Comparison of ENCODE assay signal across 14 mouse cellular contexts in genomic region chr2:169010271-169010670, GRCm38 (mm10). TPM values are rescaled to one million over a fixed set of nuclear protein-coding genes. Genes with fewer than 3 reads are reported as not detected.
DNase-seq lines count a peak whose midpoint lies in the region; ATAC-seq lines count a peak whose summit lies in the region.
"Had no signal": no experiment of that assay in that cellular context is flagged by ENCODE, and none has a peak within 500 bp of the region (broad histone marks: within the 10 kb centered on the region; RNA-seq: fewer than 3 reads in every experiment).

No protein-coding gene starts in this region.

- no peaks in the 10 kb centered on the region for H3K36me3 ChIP-seq in hindbrain, embryonic 10.5 days
- no peaks in the 10 kb centered on the region for H3K36me3 ChIP-seq in hindbrain, embryonic 16.5 days (ENCODE audit: control insufficient read depth, insufficient read depth, low read length)
- no peaks in the 10 kb centered on the region for H3K36me3 ChIP-seq in midbrain, embryonic 12.5 days
- H3K36me3 ChIP-seq: liver, embryonic 15.5 days had no signal

- H3K4me3 ChIP-seq in hindbrain, embryonic 10.5 days = no peak overlapping the region
- H3K4me3 ChIP-seq in hindbrain, embryonic 16.5 days (ENCODE audit: low read length) = no peak overlapping the region
- no peak overlapping the region for H3K4me3 ChIP-seq in midbrain, embryonic 12.5 days
- H3K4me3 ChIP-seq: liver, embryonic 15.5 days had no signal

- peak overlapping the region; percentile 50; the same call in 1 of the 2 replicates for H3K27ac ChIP-seq in hindbrain, embryonic 10.5 days
- H3K27ac ChIP-seq in hindbrain, embryonic 16.5 days (ENCODE audit: low read depth, low read length) = no peak overlapping the region
- H3K27ac ChIP-seq in midbrain, embryonic 12.5 days (replicated peaks) = peak overlapping the region; percentile 54; the same call in 1 of the 2 replicates
- H3K27ac ChIP-seq: liver, embryonic 15.5 days had no signal

- peaks cover 12% of the 10 kb centered on the region for H3K4me1 ChIP-seq in hindbrain, embryonic 10.5 days (replicated peaks)
- peaks cover 3% of the 10 kb centered on the region for H3K4me1 ChIP-seq in hindbrain, embryonic 16.5 days (ENCODE audit: control insufficient read depth, insufficient read depth, low read depth, low read length)
- H3K4me1 ChIP-seq in midbrain, embryonic 12.5 days = peaks cover 9% of the 10 kb centered on the region
- H3K4me1 ChIP-seq: liver, embryonic 15.5 days had no signal

- no peak overlapping the region for H3K4me2 ChIP-seq in hindbrain, embryonic 16.5 days (ENCODE audit: low read length)
- no peak overlapping the region for H3K4me2 ChIP-seq in midbrain, embryonic 12.5 days (replicated peaks)
- H3K4me2 ChIP-seq: liver, embryonic 15.5 days had no signal

- H3K9ac ChIP-seq in hindbrain, embryonic 16.5 days (ENCODE audit: low read depth, low read length) = no peak overlapping the region
- no peak overlapping the region for H3K9ac ChIP-seq in midbrain, embryonic 12.5 days (replicated peaks)
- H3K9ac ChIP-seq: liver, embryonic 15.5 days had no signal

- 0 out of 2 replicates have a peak, but pooled peaks cover under 1% of the 10 kb centered on the region for H3K9me3 ChIP-seq in hindbrain, embryonic 10.5 days
- no peaks in the 10 kb centered on the region for H3K9me3 ChIP-seq in hindbrain, embryonic 16.5 days (ENCODE audit: control insufficient read depth, low read length)
- H3K9me3 ChIP-seq in midbrain, embryonic 12.5 days = 0 out of 2 replicates have a peak, but pooled peaks cover under 1% of the 10 kb centered on the region
- H3K9me3 ChIP-seq: liver, embryonic 15.5 days had no signal

- no peak for DNase-seq in hindbrain, embryonic 10.5 days (ENCODE audit: low spot score)
- peak; percentile 12 for DNase-seq in retina, embryonic 14.5 days (ENCODE audit: low spot score)
- DNase-seq in retina, postnatal 1 day = no peak
- DNase-seq in cerebellum, postnatal 10 days = no peak
- DNase-seq in frontal cortex, postnatal 25 days (ENCODE audit: low spot score in 2 of 2) = no peak
- DNase-seq: cerebellum, postnatal 14 days; kidney, postnatal 25 days; lung, postnatal 10 days; spleen, adult 18-20 months; thymus, postnatal 4 days had no signal

- no peak for ATAC-seq in hindbrain, embryonic 16.5 days
- ATAC-seq in midbrain, embryonic 12.5 days (ENCODE audit: low FRiP score, low read depth) = no peak
- ATAC-seq: inflammation-experienced regulatory T-cells, adult 6 months had no signal

- no peaks in the 10 kb centered on the region for H3K27me3 ChIP-seq in hindbrain, embryonic 10.5 days (ENCODE audit: insufficient read depth, poor library complexity, severe bottlenecking)
- no peaks in the 10 kb centered on the region for H3K27me3 ChIP-seq in hindbrain, embryonic 16.5 days (replicated peaks; ENCODE audit: control insufficient read depth, insufficient read depth, low read length)
- H3K27me3 ChIP-seq in midbrain, embryonic 12.5 days = no peaks in the 10 kb centered on the region

- WGBS in hindbrain, embryonic 10.5 days = 57% methylated on average over 9 of the region's 9 CpGs
- WGBS in hindbrain, embryonic 16.5 days = 31% methylated on average over 9 of the region's 9 CpGs
- 36% methylated on average over 9 of the region's 9 CpGs for WGBS in midbrain, embryonic 12.5 days

RNA-seq across cellular contexts. Expression of gene Zfp64, which starts 54.9 kb away (rescaled TPM):
- 39.9 and 41.3 TPM in 2 replicates for polyA plus RNA-seq in hindbrain, embryonic 10.5 days (2016; fragmentation: Nextera tagmentation; extraction: Ambion mirVana)
- polyA plus RNA-seq in hindbrain, embryonic 16.5 days (2015; fragmentation: Nextera tagmentation; extraction: Ambion mirVana) = 30.8 and 35.0 TPM in 2 replicates
- 41.0 and 42.8 TPM in 2 replicates for polyA plus RNA-seq in midbrain, embryonic 12.5 days (2016; fragmentation: Nextera tagmentation; extraction: Ambion mirVana)
